Mouse (Mus musculus): Measurements from ENCODE around the gene Pex14. TPM values are rescaled to one million over a fixed set of nuclear protein-coding genes. Genes with fewer than 3 reads are reported as not detected.

Pex14 gene
- polyA plus RNA-seq, 1 experiment from 2014 or later: 42.9 TPM

DNA sequence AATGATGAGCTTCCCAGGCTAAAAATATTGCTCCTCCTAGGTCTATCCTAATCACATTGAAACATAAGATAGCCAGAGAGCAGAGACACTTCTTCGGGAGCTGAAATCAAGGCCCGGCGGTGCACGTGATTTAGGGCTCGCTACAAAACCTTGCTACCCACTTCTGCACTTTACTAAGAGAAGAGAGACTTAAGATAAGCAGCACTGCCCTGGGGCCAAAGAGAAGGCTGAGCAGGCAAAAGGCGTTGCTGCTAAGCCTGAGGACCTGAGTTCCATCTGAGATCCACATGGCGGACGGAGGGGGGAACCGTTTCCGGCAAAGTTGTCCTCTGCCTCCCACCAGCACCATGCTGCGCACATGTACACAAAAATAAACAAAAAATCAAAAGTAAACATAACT is 1.1 kb downstream of the Pex14 start:
- Histone ChIP-seq H3K4me3 (ENCODE audit: low read depth, low read length) (peak overlapping the region; percentile 97), H3K27ac (replicated peaks) (no peak overlapping the region), H3K4me1 (replicated peaks; ENCODE audit: control insufficient read depth, insufficient read depth) (peaks cover 7% of the 10 kb centered on the region; the same call in 1 of the 2 replicates), H3K4me2 (replicated peaks; ENCODE audit: low read depth) (peak overlapping the region; percentile 87), H3K36me3 (ENCODE audit: control insufficient read depth, insufficient read depth, low read length) (no peaks in the 10 kb centered on the region), H3K9me3 (ENCODE audit: control insufficient read depth, low read length) (no peaks in the 10 kb centered on the region), H3K27me3 (ENCODE audit: control insufficient read depth, insufficient read depth, low read length) (no peaks in the 10 kb centered on the region), H3K9ac (ENCODE audit: low read length) (peak overlapping the region; percentile 89)
- TF ChIP-seq EP300 (optimal IDR thresholded peaks at IDR 0.05) (no peak), CTCF (IDR thresholded peaks at IDR 0.05; ENCODE audit: low read depth) (no peak)
- ATAC-seq (ENCODE audit: low FRiP score, low TSS enrichment): no peak
- DNase-seq (ENCODE audit: low spot score): no peak
- WGBS: 9% methylated on average over 11 of the region's 11 CpGs

DNA sequence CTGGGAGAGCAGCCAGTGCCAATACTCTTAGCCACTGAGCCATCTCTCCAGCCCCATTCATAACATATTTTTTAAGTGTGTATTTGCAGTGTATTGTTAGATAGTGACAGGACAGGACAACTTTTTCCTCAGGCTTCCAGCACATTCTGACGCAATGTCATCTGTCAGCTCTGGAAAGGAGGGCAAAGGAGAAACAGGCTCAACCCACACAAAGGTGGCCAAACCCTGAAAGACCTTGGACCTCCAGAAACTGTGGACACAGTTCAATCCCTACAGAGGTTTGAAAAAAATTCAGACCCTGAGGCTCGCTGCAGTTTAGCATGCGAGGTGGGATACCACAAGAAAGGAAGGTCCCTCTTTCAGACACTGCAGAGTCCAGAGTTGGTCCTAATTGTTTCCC is 1.7 kb downstream of the Pex14 start:
- Histone ChIP-seq H3K27me3 (ENCODE audit: control insufficient read depth, insufficient read depth, low read length) (no peaks in the 10 kb centered on the region), H3K27ac (replicated peaks) (no peak overlapping the region), H3K36me3 (ENCODE audit: control insufficient read depth, insufficient read depth, low read length) (no peaks in the 10 kb centered on the region; the same call in 1 of the 2 replicates), H3K9ac (ENCODE audit: low read length) (no peak overlapping the region), H3K9me3 (ENCODE audit: control insufficient read depth, low read length) (no peaks in the 10 kb centered on the region), H3K4me1 (replicated peaks; ENCODE audit: control insufficient read depth, insufficient read depth) (peaks cover 7% of the 10 kb centered on the region; the same call in 1 of the 2 replicates), H3K4me3 (ENCODE audit: low read depth, low read length) (no peak overlapping the region), H3K4me2 (replicated peaks; ENCODE audit: low read depth) (no peak overlapping the region)
- ATAC-seq (ENCODE audit: low FRiP score, low TSS enrichment): no peak
- TF ChIP-seq EP300 (optimal IDR thresholded peaks at IDR 0.05) (no peak), CTCF (IDR thresholded peaks at IDR 0.05; ENCODE audit: low read depth) (no peak)
- no peak for DNase-seq (ENCODE audit: low spot score)
- WGBS: 74% methylated on average over 3 of the region's 3 CpGs

GRCm38 (mm10) chr4:149091364-149091763 is 8.3 kb downstream of the Pex14 start:
- 85% methylated on average over 8 of the region's 8 CpGs for WGBS
- ATAC-seq (ENCODE audit: low FRiP score, low TSS enrichment): no peak
- no peak overlapping the region for H3K9ac ChIP-seq (ENCODE audit: low read length)
- no peak overlapping the region for H3K4me3 ChIP-seq (ENCODE audit: low read depth, low read length)
- no peak overlapping the region for H3K4me2 ChIP-seq (replicated peaks; ENCODE audit: low read depth)
- no peaks in the 10 kb centered on the region for H3K9me3 ChIP-seq (ENCODE audit: control insufficient read depth, low read length)
- H3K27me3 ChIP-seq (ENCODE audit: control insufficient read depth, insufficient read depth, low read length): no peaks in the 10 kb centered on the region
- no peak for DNase-seq (ENCODE audit: low spot score)
- H3K4me1 ChIP-seq (replicated peaks; ENCODE audit: control insufficient read depth, insufficient read depth): no peaks in the 10 kb centered on the region
- no peak overlapping the region for H3K27ac ChIP-seq (replicated peaks)
- TF ChIP-seq EP300 (optimal IDR thresholded peaks at IDR 0.05) (no peak), CTCF (IDR thresholded peaks at IDR 0.05; ENCODE audit: low read depth) (no peak)
- H3K36me3 ChIP-seq (ENCODE audit: control insufficient read depth, insufficient read depth, low read length): no peaks in the 10 kb centered on the region; the same call in 1 of the 2 replicates

- 84% methylated on average over 5 of the region's 5 CpGs for WGBS
Measured at GRCm38 (mm10) chr4:149085381-149085780, 14.3 kb downstream of the Pex14 start.

GRCm38 (mm10) chr4:149081528-149081927 is 18.1 kb downstream of the Pex14 start:
- peak; percentile 81 for DNase-seq (ENCODE audit: low spot score)
- H3K4me2 ChIP-seq (replicated peaks; ENCODE audit: low read depth): peak overlapping the region; percentile 23; the same call in 1 of the 2 replicates
- 49% methylated on average over 17 of the region's 17 CpGs for WGBS
- ATAC-seq (ENCODE audit: low FRiP score, low TSS enrichment): peak; percentile 82
- no peak for TF ChIP-seq EP300 (optimal IDR thresholded peaks at IDR 0.05)
- TF ChIP-seq CTCF (IDR thresholded peaks at IDR 0.05; ENCODE audit: low read depth): no peak
- no peaks in the 10 kb centered on the region for H3K27me3 ChIP-seq (ENCODE audit: control insufficient read depth, insufficient read depth, low read length)
- H3K27ac ChIP-seq (replicated peaks): peak overlapping the region; percentile 24; the same call in 1 of the 2 replicates
- no peak overlapping the region for H3K4me3 ChIP-seq (ENCODE audit: low read depth, low read length)
- H3K4me1 ChIP-seq (replicated peaks; ENCODE audit: control insufficient read depth, insufficient read depth): 0 out of 2 replicates have a peak, but pooled peaks cover 2% of the 10 kb centered on the region
- no peaks in the 10 kb centered on the region for H3K9me3 ChIP-seq (ENCODE audit: control insufficient read depth, low read length)
- no peak overlapping the region; the same call in 1 of the 2 replicates for H3K9ac ChIP-seq (ENCODE audit: low read length)
- H3K36me3 ChIP-seq (ENCODE audit: control insufficient read depth, insufficient read depth, low read length): no peaks in the 10 kb centered on the region

More at GRCm38 (mm10) chr4:149085381-149085780, 14.3 kb downstream of the Pex14 start:
- Histone ChIP-seq H3K27me3 (ENCODE audit: control insufficient read depth, insufficient read depth, low read length) (no peaks in the 10 kb centered on the region), H3K36me3 (ENCODE audit: control insufficient read depth, insufficient read depth, low read length) (no peaks in the 10 kb centered on the region), H3K4me3 (ENCODE audit: low read depth, low read length) (no peak overlapping the region), H3K4me2 (replicated peaks; ENCODE audit: low read depth) (no peak overlapping the region), H3K4me1 (replicated peaks; ENCODE audit: control insufficient read depth, insufficient read depth) (0 out of 2 replicates have a peak, but pooled peaks cover 2% of the 10 kb centered on the region), H3K27ac (replicated peaks) (no peak overlapping the region), H3K9ac (ENCODE audit: low read length) (no peak overlapping the region), H3K9me3 (ENCODE audit: control insufficient read depth, low read length) (no peaks in the 10 kb centered on the region)
- no peak for DNase-seq (ENCODE audit: low spot score)
- TF ChIP-seq CTCF (IDR thresholded peaks at IDR 0.05; ENCODE audit: low read depth) (no peak), EP300 (optimal IDR thresholded peaks at IDR 0.05) (no peak)
- ATAC-seq (ENCODE audit: low FRiP score, low TSS enrichment): no peak

DNA sequence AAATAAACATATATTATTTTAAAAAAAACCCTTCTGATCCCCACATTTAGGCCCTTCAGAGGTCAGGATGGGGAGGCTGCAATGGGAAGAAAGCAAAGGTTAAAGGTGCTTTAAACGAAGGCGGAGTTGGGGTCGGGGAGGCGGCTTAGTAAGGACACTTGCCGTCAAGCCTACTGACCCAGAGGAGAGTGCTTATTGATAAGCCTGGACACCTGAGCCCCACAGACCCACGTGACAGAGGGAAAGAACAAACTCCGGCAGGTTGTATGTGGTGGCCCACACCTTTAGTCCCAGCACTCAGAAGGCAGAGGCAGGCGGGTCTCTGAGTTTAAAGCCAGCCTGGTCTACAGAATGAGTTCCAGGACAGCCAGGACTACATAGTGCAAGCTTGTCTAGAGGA is 19.6 kb downstream of the Pex14 start:
- Histone ChIP-seq H3K27me3 (ENCODE audit: control insufficient read depth, insufficient read depth, low read length) (no peaks in the 10 kb centered on the region), H3K4me1 (replicated peaks; ENCODE audit: control insufficient read depth, insufficient read depth) (0 out of 2 replicates have a peak, but pooled peaks cover 2% of the 10 kb centered on the region), H3K27ac (replicated peaks) (no peak overlapping the region), H3K9ac (ENCODE audit: low read length) (no peak overlapping the region), H3K36me3 (ENCODE audit: control insufficient read depth, insufficient read depth, low read length) (peaks cover 5% of the 10 kb centered on the region; the same call in 1 of the 2 replicates), H3K4me3 (ENCODE audit: low read depth, low read length) (no peak overlapping the region), H3K9me3 (ENCODE audit: control insufficient read depth, low read length) (no peaks in the 10 kb centered on the region), H3K4me2 (replicated peaks; ENCODE audit: low read depth) (no peak overlapping the region)
- 79% methylated on average over 8 of the region's 8 CpGs for WGBS
- no peak for TF ChIP-seq CTCF (IDR thresholded peaks at IDR 0.05; ENCODE audit: low read depth)
- TF ChIP-seq EP300 (optimal IDR thresholded peaks at IDR 0.05): no peak
- ATAC-seq (ENCODE audit: low FRiP score, low TSS enrichment): no peak
- DNase-seq (ENCODE audit: low spot score): no peak

Data from stomach, postnatal 0 days (tissue).